Mouse (Mus musculus): Measurements from ENCODE around the gene Osbpl2. TPM values are rescaled to one million over a fixed set of nuclear protein-coding genes. Genes with fewer than 3 reads are reported as not detected.

The Osbpl2 gene
- polyA plus RNA-seq, 1 experiment from 2014 or later: 35.0 TPM

- no peak overlapping the region for H3K27ac ChIP-seq (ENCODE audit: low read length)
- no peaks in the 10 kb centered on the region for H3K9me3 ChIP-seq (replicated peaks; ENCODE audit: control insufficient read depth, low read length)
- peaks cover 42% of the 10 kb centered on the region for H3K36me3 ChIP-seq (ENCODE audit: control insufficient read depth, insufficient read depth)
- no peaks in the 10 kb centered on the region for H3K4me1 ChIP-seq (ENCODE audit: control insufficient read depth, insufficient read depth, low read length)
- no peak overlapping the region for H3K4me2 ChIP-seq (ENCODE audit: low read depth, low read length)
- no peaks in the 10 kb centered on the region for H3K27me3 ChIP-seq (ENCODE audit: control insufficient read depth, insufficient read depth, low read length)
- ATAC-seq (replicated peaks; ENCODE audit: extremely low read depth, insufficient read depth, low FRiP score): no peak
- H3K4me3 ChIP-seq (ENCODE audit: low read length): no peak overlapping the region
- WGBS: 83% methylated on average over 9 of the region's 9 CpGs
- no peak overlapping the region for H3K9ac ChIP-seq (ENCODE audit: low read length)
Measured at GRCm38 (mm10) chr2:180181542-180181941, 62.4 kb downstream of the Osbpl2 start.

GRCm38 (mm10) chr2:180184011-180184751, 65.1 kb downstream of the Osbpl2 start:
- H3K27ac ChIP-seq (ENCODE audit: low read length): no peak overlapping the region
- H3K4me2 ChIP-seq (ENCODE audit: low read depth, low read length): no peak overlapping the region
- peaks cover 17% of the 10 kb centered on the region for H3K36me3 ChIP-seq (ENCODE audit: control insufficient read depth, insufficient read depth)
- no peak overlapping the region for H3K4me3 ChIP-seq (ENCODE audit: low read length)
- H3K27me3 ChIP-seq (ENCODE audit: control insufficient read depth, insufficient read depth, low read length): no peaks in the 10 kb centered on the region
- WGBS: 87% methylated on average over 24 of the region's 24 CpGs
- no peaks in the 10 kb centered on the region for H3K4me1 ChIP-seq (ENCODE audit: control insufficient read depth, insufficient read depth, low read length)
- H3K9me3 ChIP-seq (replicated peaks; ENCODE audit: control insufficient read depth, low read length): no peaks in the 10 kb centered on the region
- ATAC-seq (replicated peaks; ENCODE audit: extremely low read depth, insufficient read depth, low FRiP score): no peak
- no peak overlapping the region for H3K9ac ChIP-seq (ENCODE audit: low read length)

GRCm38 (mm10) chr2:180184752-180185109, 65.6 kb downstream of the Osbpl2 start:
- peaks cover 12% of the 10 kb centered on the region for H3K36me3 ChIP-seq (ENCODE audit: control insufficient read depth, insufficient read depth)
- no peak for ATAC-seq (replicated peaks; ENCODE audit: extremely low read depth, insufficient read depth, low FRiP score)
- 84% methylated on average over 6 of the region's 6 CpGs for WGBS

GRCm38 (mm10) chr2:180185686-180186085, 66.6 kb downstream of the Osbpl2 start:
- Histone ChIP-seq H3K4me2 (ENCODE audit: low read depth, low read length) (no peak overlapping the region), H3K27me3 (ENCODE audit: control insufficient read depth, insufficient read depth, low read length) (no peaks in the 10 kb centered on the region), H3K4me1 (ENCODE audit: control insufficient read depth, insufficient read depth, low read length) (no peaks in the 10 kb centered on the region), H3K9ac (ENCODE audit: low read length) (no peak overlapping the region), H3K9me3 (replicated peaks; ENCODE audit: control insufficient read depth, low read length) (no peaks in the 10 kb centered on the region), H3K4me3 (ENCODE audit: low read length) (no peak overlapping the region), H3K27ac (ENCODE audit: low read length) (no peak overlapping the region), H3K36me3 (ENCODE audit: control insufficient read depth, insufficient read depth) (peaks cover 9% of the 10 kb centered on the region; the same call in 1 of the 2 replicates)
- 86% methylated on average over 14 of the region's 14 CpGs for WGBS
- no peak for ATAC-seq (replicated peaks; ENCODE audit: extremely low read depth, insufficient read depth, low FRiP score)

More at GRCm38 (mm10) chr2:180184752-180185109, 65.6 kb downstream of the Osbpl2 start:
- Histone ChIP-seq H3K9me3 (replicated peaks; ENCODE audit: control insufficient read depth, low read length) (no peaks in the 10 kb centered on the region), H3K4me2 (ENCODE audit: low read depth, low read length) (no peak overlapping the region), H3K27ac (ENCODE audit: low read length) (no peak overlapping the region), H3K4me3 (ENCODE audit: low read length) (no peak overlapping the region), H3K27me3 (ENCODE audit: control insufficient read depth, insufficient read depth, low read length) (no peaks in the 10 kb centered on the region), H3K4me1 (ENCODE audit: control insufficient read depth, insufficient read depth, low read length) (no peaks in the 10 kb centered on the region), H3K9ac (ENCODE audit: low read length) (no peak overlapping the region)

- no peak overlapping the region for H3K4me2 ChIP-seq (ENCODE audit: low read depth, low read length)
- H3K9ac ChIP-seq (ENCODE audit: low read length): no peak overlapping the region
- H3K4me1 ChIP-seq (ENCODE audit: control insufficient read depth, insufficient read depth, low read length): no peaks in the 10 kb centered on the region
- H3K4me3 ChIP-seq (ENCODE audit: low read length): no peak overlapping the region
- H3K27ac ChIP-seq (ENCODE audit: low read length): no peak overlapping the region
- no peaks in the 10 kb centered on the region for H3K9me3 ChIP-seq (replicated peaks; ENCODE audit: control insufficient read depth, low read length)
- ATAC-seq (replicated peaks; ENCODE audit: extremely low read depth, insufficient read depth, low FRiP score): no peak
- H3K36me3 ChIP-seq (ENCODE audit: control insufficient read depth, insufficient read depth): peaks cover 6% of the 10 kb centered on the region; the same call in 1 of the 2 replicates
- WGBS: 88% methylated on average over 11 of the region's 11 CpGs
- no peaks in the 10 kb centered on the region for H3K27me3 ChIP-seq (ENCODE audit: control insufficient read depth, insufficient read depth, low read length)
Measured at GRCm38 (mm10) chr2:180187362-180187761, 68.3 kb downstream of the Osbpl2 start.

- H3K4me2 ChIP-seq (ENCODE audit: low read depth, low read length): no peak overlapping the region
- no peak overlapping the region for H3K9ac ChIP-seq (ENCODE audit: low read length)
- H3K27me3 ChIP-seq (ENCODE audit: control insufficient read depth, insufficient read depth, low read length): no peaks in the 10 kb centered on the region
- WGBS: 70% methylated on average over 11 of the region's 12 CpGs
- no peak overlapping the region for H3K4me3 ChIP-seq (ENCODE audit: low read length)
- no peak for ATAC-seq (replicated peaks; ENCODE audit: extremely low read depth, insufficient read depth, low FRiP score)
- no peaks in the 10 kb centered on the region for H3K9me3 ChIP-seq (replicated peaks; ENCODE audit: control insufficient read depth, low read length)
- H3K27ac ChIP-seq (ENCODE audit: low read length): no peak overlapping the region
- no peaks in the 10 kb centered on the region for H3K4me1 ChIP-seq (ENCODE audit: control insufficient read depth, insufficient read depth, low read length)
- peaks cover 12% of the 10 kb centered on the region for H3K36me3 ChIP-seq (ENCODE audit: control insufficient read depth, insufficient read depth)
Measured at GRCm38 (mm10) chr2:180196610-180197322, 77.7 kb downstream of the Osbpl2 start.

GRCm38 (mm10) chr2:180197323-180198037, 78.4 kb downstream of the Osbpl2 start:
- 83% methylated on average over 10 of the region's 10 CpGs for WGBS
- no peak overlapping the region for H3K9ac ChIP-seq (ENCODE audit: low read length)
- H3K27ac ChIP-seq (ENCODE audit: low read length): no peak overlapping the region
- no peak overlapping the region for H3K4me2 ChIP-seq (ENCODE audit: low read depth, low read length)
- no peaks in the 10 kb centered on the region for H3K27me3 ChIP-seq (ENCODE audit: control insufficient read depth, insufficient read depth, low read length)
- no peaks in the 10 kb centered on the region for H3K4me1 ChIP-seq (ENCODE audit: control insufficient read depth, insufficient read depth, low read length)
- no peak overlapping the region for H3K4me3 ChIP-seq (ENCODE audit: low read length)
- peaks cover 12% of the 10 kb centered on the region for H3K36me3 ChIP-seq (ENCODE audit: control insufficient read depth, insufficient read depth)
- no peaks in the 10 kb centered on the region for H3K9me3 ChIP-seq (replicated peaks; ENCODE audit: control insufficient read depth, low read length)
- ATAC-seq (replicated peaks; ENCODE audit: extremely low read depth, insufficient read depth, low FRiP score): no peak

- no peak overlapping the region for H3K9ac ChIP-seq (ENCODE audit: low read length)
- H3K27me3 ChIP-seq (ENCODE audit: control insufficient read depth, insufficient read depth, low read length): no peaks in the 10 kb centered on the region
- no peak for ATAC-seq (replicated peaks; ENCODE audit: extremely low read depth, insufficient read depth, low FRiP score)
- H3K4me2 ChIP-seq (ENCODE audit: low read depth, low read length): no peak overlapping the region
- WGBS: 89% methylated on average over 10 of the region's 10 CpGs
- no peak overlapping the region for H3K4me3 ChIP-seq (ENCODE audit: low read length)
- H3K36me3 ChIP-seq (ENCODE audit: control insufficient read depth, insufficient read depth): peaks cover 9% of the 10 kb centered on the region
- no peak overlapping the region for H3K27ac ChIP-seq (ENCODE audit: low read length)
- H3K4me1 ChIP-seq (ENCODE audit: control insufficient read depth, insufficient read depth, low read length): no peaks in the 10 kb centered on the region
- no peaks in the 10 kb centered on the region for H3K9me3 ChIP-seq (replicated peaks; ENCODE audit: control insufficient read depth, low read length)
Measured at GRCm38 (mm10) chr2:180198782-180199181, 79.7 kb downstream of the Osbpl2 start.

- 80% methylated on average over 11 of the region's 11 CpGs for WGBS
- peaks cover 6% of the 10 kb centered on the region for H3K36me3 ChIP-seq (ENCODE audit: control insufficient read depth, insufficient read depth)
- no peak for ATAC-seq (replicated peaks; ENCODE audit: extremely low read depth, insufficient read depth, low FRiP score)
Measured at GRCm38 (mm10) chr2:180200681-180201080, 81.6 kb downstream of the Osbpl2 start.

More at GRCm38 (mm10) chr2:180200681-180201080, 81.6 kb downstream of the Osbpl2 start:
- H3K27ac ChIP-seq (ENCODE audit: low read length): no peak overlapping the region
- H3K9ac ChIP-seq (ENCODE audit: low read length): no peak overlapping the region
- H3K9me3 ChIP-seq (replicated peaks; ENCODE audit: control insufficient read depth, low read length): no peaks in the 10 kb centered on the region
- no peak overlapping the region for H3K4me3 ChIP-seq (ENCODE audit: low read length)
- no peaks in the 10 kb centered on the region for H3K27me3 ChIP-seq (ENCODE audit: control insufficient read depth, insufficient read depth, low read length)
- no peak overlapping the region for H3K4me2 ChIP-seq (ENCODE audit: low read depth, low read length)
- H3K4me1 ChIP-seq (ENCODE audit: control insufficient read depth, insufficient read depth, low read length): no peaks in the 10 kb centered on the region; the same call in 1 of the 2 replicates
